Mouse (Mus musculus): ENCODE results near the gene Eif4h.

The Eif4h gene

DNA sequence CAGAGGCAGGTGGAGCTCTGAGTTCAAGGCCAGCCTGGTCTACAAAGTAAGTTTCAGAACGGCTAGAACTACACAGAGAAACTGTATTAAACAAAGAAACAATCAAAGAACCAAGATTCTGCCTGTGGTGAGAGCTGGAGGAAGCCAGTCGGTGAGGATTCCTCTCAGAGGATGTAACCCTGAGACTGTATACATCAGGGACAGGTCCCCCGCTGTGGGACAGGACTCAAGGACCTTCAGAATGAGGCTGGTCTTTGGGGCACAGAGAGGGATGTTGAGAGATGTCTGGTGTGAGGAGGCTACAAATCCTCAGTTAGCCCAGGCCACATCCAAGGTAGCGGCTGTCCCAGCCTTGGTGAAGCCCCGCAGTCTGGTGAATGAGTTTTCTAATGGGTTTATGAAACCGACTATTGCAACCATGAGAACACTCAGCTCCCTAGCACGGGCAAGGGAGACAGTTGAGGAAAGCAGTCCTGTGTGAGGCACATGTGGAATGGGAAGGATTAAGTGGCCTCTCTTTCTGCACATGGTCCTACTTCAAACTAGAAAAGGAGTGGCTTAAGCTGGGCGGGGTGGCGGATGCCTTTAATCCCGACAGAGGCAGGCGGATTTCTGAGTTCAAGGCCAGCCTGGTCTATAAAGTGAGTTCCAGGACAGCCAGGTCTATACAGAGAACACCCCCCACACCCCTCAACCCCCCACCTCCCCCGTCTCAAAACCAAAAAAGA lies 29.2 kb downstream of the Eif4h start:
- no peak for DNase-seq (ENCODE audit: low spot score in 2 of 2)

DNA sequence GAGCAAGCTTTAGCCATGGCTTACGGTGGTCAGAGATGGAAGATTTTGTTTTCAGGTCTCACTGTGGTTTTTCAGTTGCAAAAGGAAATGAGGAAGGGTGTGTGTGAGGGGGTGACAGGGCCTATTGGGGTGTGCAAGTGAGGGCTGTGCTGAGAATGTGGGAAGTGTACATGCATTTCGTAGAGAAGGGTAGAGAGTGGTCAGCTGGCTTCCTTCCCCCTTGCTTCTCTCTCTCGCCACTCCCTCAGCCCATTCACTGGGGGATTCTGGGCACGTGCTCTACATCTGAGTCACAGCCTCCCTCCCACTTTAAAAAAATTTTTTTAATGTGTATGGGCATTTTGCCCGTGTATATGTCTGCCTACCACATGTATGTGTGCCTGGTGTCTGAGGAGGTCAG lies 32.2 kb downstream of the Eif4h start:
- no peak for DNase-seq (ENCODE audit: low spot score in 2 of 2)

DNA sequence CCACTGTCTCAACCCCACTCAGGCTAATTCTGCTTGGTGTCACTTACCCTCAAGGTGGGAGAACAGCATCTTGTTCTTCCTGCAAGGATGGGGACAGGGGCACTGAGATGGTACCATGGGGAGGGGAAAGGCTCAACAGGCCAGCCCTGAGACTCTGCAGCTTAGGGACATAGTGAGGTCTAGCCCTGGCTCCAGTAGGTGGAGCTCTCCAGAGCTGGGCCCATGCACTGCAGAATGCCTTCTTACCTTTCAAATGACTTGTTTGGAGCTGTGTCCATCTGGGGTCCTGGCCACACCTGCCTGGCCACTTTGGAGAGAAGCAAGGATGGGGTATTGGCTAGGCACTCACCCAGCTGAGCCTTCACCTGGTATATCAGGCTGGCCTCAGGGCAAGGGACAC lies 33.0 kb downstream of the Eif4h start:
- no peak for DNase-seq (ENCODE audit: low spot score in 2 of 2)

DNA sequence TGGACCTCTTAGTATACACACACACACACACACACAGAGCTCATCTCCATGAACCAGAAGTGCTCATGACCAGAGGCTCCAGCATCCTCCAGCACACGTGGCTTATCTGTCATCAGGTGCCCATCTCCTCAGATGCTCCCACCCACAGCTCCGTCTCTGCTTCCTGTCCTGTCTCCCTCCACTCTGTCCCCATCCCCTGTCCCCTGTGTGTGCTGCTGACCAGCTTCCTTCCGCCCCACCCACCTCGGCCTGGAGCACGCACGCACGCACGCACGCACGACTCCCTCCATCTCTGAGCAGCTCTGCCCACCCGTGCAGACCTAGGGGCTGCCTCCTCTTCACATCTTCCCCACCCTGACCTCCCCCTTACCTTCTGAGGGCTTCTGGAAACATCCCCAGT lies 34.9 kb downstream of the Eif4h start:
- DNase-seq (ENCODE audit: low spot score in 2 of 2), result no peak

DNA sequence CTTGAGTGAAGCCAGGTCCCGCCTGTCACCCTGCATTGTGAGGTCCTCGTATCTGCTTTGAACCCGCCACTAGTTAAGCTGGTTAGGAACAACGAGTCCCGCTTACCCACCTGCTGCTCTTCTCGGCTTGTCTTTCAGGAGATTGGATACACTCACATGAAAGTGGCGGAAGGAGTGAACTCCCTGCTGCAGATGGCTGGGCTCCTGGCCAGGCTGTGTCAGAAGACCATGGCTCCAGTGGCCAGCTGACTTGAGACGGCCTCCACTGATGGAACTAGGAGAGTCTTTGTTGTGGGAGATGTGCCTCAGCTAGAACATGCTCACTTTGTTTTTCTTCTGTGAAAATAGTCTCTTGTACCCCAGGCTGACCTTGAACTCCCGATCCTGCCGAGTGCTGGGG lies 41.6 kb downstream of the Eif4h start:
- DNase-seq (ENCODE audit: low spot score in 2 of 2), result peak in 1 of 2 experiments; percentile 38

DNA sequence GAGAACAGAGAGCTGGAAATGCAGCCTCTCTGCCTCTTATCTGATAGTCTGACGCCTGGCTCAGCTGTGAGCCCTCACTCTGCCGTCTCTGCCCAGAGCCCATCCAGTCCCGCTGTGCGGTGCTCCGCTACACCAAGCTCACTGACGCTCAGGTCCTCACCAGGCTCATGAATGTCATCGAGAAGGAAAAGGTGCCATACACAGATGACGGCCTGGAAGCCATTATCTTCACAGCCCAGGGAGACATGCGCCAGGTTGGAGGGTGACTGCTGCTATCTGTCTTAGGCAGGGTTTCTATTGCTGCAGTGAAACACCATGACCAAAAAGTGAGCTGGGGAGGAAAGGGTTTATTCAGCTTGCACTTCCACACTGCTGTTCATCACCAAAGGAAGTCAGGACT lies 46.2 kb downstream of the Eif4h start:
- no peak for DNase-seq (ENCODE audit: low spot score in 2 of 2)

DNA sequence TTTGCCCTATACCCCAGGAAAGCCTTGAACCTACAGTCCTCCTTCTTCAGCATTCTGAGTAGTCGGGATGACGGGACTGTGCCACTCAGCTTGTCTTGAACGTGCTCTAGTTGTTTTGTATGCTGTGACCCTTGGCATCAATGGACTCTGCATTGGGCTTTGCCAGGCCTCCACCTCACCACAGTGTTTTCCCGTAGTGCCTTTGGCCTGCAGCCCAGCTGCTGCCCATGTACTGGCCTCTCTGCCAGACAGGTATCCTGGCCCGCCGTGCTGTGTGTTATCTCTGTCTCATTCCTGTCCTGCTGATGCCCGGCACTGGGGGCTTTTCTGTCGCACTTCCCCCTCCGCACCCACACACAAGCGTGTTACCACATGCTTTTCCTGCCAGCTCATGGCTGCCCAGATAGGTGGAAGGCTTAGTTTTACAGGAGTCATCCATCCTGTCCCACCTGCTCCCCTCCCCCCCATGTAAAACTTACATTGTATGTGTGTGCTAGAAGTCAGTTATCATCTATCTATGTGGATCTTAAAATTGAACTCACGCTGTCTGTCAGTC lies 47.2 kb downstream of the Eif4h start:
- no peak for DNase-seq (ENCODE audit: low spot score in 2 of 2)

DNA sequence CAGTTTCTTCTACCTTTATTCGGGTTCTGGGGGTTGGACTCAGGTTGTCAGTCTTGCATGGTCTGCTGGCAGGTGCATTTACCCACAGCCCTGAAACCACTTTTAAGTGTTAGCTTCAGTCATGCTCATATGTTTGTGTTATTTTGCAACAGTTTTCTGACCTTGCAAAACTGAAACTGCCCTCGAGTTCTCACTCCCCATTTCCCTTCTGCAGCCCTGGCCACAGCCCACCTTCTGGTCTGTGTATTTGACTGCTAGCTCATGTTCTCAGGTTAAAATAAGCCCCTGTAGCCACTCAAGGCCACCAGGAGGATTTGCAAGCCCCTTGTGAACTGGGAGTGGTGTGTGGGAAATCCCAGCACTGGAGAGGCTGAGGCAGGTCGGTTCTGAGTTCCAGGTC lies 49.4 kb downstream of the Eif4h start:
- DNase-seq (ENCODE audit: low spot score in 2 of 2), result no peak

DNA sequence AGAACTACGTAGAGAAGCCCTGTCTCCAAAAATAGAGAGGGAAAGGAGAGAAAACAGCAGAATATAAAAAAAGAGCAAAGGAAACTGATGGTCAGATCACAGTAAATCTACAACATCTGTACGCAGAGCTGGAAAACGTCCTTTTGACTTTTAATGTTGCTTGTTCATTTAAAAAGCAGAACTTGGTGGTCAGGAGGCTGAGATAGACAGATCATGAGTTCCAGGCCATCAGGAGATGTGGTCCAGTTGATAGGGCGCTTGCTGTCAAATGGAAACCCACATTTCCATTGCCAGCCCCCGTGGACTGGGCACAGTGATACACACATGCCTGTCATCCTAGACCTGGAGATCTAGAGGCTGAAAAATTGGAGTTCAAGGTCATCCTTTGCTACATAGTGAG lies 54.5 kb downstream of the Eif4h start:
- DNase-seq (ENCODE audit: low spot score in 2 of 2), result no peak

DNA sequence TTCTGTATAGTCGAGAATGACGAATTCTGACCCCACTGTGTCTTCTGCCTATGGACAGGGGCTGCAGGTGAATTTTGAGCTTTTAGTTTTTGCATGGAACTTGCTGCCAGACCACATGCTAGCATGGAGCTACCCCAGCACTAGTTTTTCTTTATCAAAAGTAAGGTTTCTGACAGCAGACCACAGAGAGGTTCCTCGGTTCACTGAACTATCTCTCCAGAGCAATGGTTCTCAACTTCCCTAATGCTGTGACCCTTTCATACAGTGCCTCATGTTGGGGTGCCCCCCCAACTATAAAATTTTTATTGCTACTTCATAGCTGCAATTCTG lies 55.4 kb downstream of the Eif4h start:
- no peak for DNase-seq (ENCODE audit: low spot score in 2 of 2)

DNA sequence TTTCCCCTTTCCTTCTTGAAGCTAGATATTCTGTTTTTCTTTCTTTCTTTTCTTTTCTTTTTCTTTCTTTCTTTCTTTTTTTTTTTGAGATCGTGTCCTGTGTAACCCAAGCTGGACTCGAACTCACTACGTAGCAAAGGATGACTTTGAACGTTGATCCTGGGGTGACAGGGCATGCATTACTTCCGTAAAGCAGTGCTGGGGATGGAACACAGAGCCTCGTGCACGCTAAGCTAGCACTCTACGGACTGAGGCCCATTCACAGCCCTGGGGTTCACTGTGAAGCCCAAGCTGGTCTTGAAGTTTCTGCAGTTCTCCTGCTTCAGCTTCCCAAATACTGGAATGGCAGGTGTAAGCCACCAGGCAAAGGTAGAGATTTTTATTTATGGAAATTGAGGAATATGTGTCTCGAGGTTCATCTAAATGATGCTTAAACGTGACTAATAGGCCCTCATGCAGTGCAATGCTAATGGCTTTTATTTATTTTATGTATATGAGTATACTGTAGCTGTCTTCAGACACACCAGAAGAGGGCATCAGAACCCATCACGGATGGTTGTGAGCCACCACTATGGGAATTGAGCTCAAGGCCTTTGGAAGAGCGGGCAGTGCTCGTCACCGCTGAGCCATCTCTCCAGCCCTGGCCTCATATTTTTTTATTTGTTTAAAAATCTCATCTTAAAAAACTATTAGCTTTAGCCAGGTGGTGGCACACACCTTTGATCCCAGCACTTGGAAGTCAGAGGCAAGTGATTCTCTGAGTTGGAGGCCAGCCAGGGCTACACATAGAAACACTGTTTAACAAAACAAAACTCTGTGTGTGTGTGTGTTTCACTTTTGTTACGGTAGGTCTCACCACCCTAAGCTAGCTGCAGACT lies 56.0 kb downstream of the Eif4h start:
- no peak for DNase-seq (ENCODE audit: low spot score in 2 of 2)

DNA sequence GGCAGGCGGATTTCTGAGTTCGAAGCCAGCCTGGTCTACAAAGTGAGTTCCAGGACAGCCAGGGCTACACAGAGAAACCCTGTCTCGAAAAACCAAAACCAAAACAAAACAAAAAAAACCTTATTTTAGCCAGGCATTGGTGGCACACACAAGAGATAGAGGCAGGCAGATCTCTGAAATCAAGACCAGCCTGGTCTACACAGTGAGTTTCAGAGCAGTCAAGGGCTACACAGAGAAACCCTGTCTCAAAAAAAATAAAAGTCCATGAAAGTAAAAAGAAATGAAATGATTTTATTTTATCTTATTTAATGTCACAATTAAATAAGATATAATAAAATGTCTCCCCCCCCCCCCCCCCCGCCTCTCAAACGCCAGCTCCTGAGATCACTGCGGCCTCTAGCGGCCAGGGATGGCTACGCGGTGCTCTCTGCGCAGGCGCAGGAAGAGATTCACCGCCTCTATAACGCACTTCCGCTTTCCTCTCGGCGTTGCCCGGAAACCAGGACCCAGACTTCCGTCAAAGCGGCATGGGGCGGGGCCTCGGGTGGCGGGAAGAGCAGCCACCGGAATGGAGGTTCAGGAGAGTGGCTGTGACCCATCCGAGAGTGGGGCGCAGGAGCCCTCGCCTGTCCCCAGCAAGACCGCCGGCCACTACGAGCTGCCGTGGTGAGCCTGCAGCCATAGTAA lies 56.9 kb downstream of the Eif4h start:
- peak; percentile 93 to 98 for DNase-seq (ENCODE audit: low spot score in 2 of 2)

DNA sequence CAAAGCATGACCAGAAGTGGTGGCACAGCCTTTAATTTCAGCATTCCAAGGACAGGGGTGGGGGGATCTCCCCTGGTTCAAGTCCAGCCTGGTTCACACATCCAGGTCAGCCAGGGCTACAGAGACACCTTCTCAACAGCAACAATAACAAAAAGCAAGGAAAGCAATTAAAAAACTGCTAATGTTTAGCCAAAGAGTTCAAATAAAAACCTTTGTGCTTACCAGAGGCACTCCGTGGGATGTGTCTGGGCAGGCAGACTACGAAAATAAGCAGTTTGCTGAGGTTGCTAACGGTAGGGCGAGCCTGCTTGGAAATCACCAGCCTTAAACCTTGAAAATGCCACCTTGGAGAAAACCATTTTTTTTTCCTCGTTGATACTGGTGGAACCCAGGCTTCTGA lies 58.1 kb downstream of the Eif4h start, which contains the start of gene Rfc2:
Rfc2 (plus strand) TSS at position 221 of the 400 bp plus-strand sequence.
- no peak for DNase-seq (ENCODE audit: low spot score in 2 of 2)

DNA sequence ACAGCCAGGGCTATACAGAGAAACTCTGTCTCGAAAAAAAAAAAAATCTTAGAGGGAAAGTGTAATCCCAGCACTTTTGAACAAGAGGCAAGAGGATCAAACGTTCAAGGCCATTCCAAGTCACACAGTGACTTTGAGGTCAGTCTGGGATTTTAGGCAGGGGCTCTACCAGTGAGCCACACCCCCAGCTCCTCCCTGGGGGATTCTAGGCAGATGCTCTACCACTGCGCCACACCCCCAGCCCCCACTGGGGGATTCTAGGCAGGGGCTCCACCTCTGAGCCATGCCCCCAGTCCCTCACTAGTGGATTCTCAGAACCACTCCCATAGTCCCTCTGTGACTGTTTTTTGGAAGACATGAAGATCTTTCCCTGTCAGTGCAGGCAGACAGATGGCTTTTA lies 60.2 kb downstream of the Eif4h start:
- no peak for DNase-seq (ENCODE audit: low spot score in 2 of 2)

DNA sequence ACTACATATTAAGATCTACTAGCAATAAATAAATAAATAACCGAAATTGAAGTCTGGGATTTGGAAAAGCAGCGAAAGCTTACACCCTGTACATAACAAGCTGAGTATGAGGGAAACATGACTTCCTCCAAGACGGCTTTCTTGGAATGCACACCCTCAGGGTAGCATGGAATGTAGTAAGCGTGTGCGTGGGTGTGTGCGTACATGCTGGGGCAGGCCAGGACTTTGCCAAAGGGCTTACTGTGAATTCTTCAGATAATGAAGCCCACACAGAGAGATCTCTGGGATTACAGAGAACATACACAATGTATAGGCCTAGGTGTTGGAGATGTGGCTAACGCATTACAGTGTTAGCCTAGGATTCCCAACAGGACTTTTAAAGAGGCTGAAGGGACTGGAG lies 61.8 kb downstream of the Eif4h start:
- DNase-seq (ENCODE audit: low spot score in 2 of 2), result no peak

DNA sequence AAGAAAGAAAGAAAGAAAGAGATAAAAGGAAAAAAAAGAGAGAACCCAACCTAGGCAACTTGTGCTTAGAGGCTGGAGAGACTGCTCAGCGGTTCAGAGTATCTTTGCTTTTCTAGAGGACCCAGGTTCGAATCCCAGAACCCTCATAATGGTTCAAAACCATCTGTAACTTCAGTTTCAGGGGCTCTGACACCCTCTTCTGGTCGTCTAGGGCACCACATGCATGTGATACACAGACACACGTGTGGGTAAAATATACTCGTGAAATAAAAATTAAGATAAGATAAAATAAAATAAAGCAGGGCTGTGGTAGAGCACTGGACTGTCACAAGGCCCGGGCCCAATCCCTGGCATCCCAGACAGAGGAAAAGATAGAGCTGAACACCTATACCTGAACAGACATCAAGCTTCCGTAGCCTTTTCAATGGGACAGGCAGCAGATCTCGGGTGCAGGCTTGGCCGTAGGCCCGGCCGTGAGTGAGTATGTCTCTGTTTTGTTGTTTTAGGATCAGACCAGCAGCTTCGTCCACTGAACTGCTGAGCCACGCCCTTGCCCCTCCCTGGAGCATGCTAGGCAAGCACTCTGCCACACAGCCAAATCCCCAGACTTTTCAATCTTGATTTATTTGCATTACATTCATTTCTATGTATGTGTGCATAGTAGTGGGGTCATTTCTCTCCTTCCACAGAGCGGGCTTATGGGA lies 62.6 kb downstream of the Eif4h start:
- no peak for DNase-seq (ENCODE audit: low spot score in 2 of 2)

DNA sequence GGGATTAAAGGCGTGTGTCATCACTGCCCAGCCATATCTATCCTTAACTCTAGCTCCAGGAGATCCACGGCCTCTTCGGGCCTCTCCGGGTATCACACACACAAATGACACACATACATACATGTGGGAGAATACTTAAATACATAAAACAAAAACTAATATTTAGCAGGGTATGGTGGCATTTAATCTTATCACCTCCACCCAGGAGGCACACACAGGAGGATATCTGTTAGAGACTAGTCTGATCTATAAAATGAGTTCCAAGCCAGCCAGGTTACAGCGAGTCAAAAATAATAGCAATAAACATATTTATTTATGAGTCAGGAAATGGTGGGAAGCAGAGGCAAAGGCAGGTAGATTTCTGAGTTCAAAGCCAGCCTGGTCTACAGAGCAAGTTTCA lies 63.5 kb downstream of the Eif4h start:
- DNase-seq (ENCODE audit: low spot score in 2 of 2), result no peak

DNA sequence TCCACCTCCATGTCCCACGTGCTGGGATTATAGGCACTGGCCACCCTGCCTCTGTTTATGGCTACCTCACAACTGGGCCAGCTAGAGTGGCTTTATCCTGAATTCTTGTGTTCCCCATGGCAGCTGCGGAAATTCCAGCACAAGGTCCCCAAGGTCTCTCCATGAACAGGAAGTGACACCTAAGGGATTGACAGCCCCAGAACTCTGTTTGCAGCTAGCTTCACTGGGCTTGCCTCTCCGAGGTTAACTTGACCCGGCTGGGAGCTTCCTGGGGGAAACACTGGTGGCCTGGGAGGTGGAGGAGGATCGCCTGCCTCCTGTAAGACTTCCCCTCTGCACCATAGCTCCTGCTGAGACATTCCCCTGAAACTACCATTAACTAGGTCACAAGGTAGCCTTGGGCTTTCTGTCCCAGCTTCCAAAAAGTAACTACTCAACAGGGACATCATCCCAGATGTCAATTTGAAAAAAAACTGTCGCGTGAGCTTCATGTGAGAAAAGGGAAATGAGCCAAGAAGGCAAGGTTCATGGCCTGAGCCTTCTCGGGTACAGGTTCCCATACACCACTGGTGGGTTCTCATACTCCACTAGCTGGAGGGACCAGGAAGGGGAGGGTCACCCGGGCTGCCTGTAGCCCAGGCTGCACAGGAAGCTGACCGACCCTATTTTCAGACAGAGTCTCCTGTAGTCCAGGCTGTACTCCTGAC lies 66.6 kb downstream of the Eif4h start:
- no peak for DNase-seq (ENCODE audit: low spot score in 2 of 2)

DNA sequence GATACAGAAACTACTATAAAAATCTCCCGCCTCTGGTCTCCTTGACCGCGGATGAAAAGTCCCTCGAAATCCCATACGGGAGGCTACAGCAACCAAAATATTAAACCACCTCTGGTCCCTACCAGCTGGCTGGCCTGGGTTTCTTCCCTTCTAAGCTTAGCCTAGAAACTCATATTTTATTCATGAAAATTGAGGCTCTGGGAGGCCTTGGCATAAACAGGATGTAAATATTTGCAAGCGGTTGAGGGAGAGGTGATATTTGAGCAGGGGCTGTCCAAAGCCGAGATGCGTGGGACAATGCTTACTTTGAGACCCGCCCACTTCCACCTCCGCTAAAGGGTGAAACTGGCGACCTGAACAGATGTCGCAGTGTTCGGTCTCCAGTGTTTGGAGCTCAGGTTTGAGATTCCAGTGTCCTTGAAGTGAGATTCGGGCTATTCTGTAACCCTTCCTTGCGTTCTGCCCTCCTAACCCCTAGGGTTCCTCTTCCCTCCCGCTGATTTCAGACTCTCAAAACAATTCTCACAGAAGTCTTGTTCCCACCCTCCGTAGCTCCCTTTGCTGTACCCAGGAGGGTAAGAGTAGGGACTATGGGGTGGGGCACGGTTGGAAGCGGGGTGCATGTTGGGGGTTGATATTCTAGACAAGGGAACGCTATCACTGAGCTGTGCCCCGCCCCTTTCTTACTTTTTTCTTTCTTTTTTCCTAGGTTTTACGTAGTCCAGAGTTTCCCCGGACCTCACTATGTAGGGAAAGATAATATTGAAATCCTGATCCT lies 67.4 kb downstream of the Eif4h start:
- DNase-seq (ENCODE audit: low spot score in 2 of 2), result peak in 1 of 2 experiments; percentile 18
